Mouse (Mus musculus) spleen, adult 12 weeks (tissue): ENCODE measurements around the gene Epx.
"Not testable (repeated sequence)": the region's sequence is repeated elsewhere in the genome, so short reads cannot be mapped to it uniquely, and the experiment has no call there.

Experiments
- DNase-seq: peaks from one replicate; pipeline ENCODE4 v3.0.0; 2022; ENCODE audit warnings: low spot score

Epx gene

DNA sequence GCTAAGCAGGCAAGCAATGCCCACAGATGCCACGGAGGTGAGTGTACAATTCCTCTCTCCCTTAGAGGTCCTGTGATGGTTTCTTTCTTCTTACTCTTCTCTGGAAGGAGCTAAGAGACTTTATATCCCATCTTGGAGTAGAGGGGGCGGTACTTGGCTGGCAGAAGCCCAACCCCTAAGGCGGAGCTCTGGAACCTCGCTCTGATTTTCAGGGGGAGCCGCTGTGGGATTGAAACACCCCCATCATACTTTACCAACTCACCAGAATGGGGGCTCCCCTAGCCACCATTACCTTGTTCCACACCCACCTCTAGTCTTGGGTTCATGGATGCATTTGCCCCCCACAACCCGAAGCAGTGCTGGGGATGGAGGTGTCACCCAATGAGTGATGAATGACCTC is at the start of gene Epx:
TSS of gene Epx (minus strand) at position 101 of the 400 bp plus-strand sequence.
- no peak for DNase-seq

GRCm38 (mm10) chr11:87920966-87921365 is 45.6 kb upstream of the Epx start, which contains the start of gene Olfr464:
Gene Olfr464 (minus strand): TSS chr11:87920967.
- DNase-seq, result no peak

DNA sequence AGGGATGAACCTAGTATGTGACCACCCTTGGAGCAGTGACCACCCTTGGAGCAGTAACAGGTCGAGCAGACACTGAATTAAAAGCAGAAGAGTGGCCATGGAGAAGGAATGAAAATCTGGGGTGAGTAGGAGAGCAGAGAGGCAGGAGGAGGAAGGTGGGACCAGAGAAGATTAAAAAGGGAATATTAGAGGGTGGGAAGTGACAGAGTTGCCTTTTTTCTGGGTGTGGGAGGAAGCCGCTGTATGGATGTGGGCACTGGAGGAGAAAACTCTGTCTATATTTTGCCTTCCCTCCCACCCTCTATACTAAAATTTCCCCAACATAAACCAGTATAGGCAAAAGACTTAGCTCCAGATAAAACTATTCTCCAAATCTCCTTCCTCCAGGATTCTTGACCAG is 45.0 kb upstream of the Epx start:
- no peak for DNase-seq

GRCm38 (mm10) chr11:87916005-87916404 is 40.7 kb upstream of the Epx start:
- DNase-seq, result no peak

DNA sequence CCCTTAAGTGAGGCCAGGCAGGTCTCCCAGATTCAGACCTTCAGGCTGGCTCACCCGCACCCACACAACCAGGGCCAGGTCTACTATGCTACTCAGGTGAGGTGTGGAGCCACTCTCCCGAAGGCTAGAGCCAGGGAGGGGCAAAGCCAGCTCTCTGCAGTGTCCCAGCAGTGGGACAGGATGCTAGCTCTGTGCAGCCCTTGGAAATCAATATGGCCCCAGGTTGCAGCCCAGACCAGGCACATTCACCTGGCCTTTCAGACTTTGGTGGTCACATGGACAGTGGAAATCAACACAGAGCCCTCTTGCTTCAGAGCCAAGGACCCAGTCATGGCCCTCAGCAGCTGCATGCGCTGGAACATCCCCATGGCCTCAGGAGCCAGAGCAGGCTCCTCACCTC is 29.0 kb upstream of the Epx start:
- no peak for DNase-seq

GRCm38 (mm10) chr11:87897287-87897686 is 22.0 kb upstream of the Epx start, which contains the start of gene Olfr463:
Gene Olfr463 (minus strand): TSS chr11:87897387.
- DNase-seq, result no peak

DNA sequence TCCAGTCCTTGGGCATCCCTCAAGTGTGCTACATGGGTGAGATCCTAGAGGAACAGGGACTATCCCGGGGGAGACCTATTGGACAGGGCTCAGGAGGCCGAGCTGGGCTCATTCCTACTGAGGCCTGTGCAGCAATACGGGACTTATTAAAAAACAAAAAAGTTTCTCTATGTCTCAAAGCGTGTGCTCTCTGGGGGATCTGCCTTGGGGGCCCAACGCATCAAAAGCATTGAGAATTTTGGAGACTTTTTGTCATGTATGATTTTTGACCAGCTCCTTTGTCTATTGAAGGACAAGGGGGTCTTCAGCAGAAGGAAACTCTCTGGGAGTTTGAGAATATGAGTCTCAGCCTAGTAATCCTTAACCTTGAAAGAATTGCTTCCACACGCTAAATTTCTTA is 16.8 kb upstream of the Epx start, which contains the start of gene Olfr462:
TSS of gene Olfr462 (minus strand) at position 101 of the 400 bp plus-strand sequence.
- DNase-seq, result no peak

- DNase-seq, result no peak
These were observed 9.5 kb upstream of the Epx start for GRCm38 (mm10) chr11:87884856-87885255.

GRCm38 (mm10) chr11:87883493-87883892 is 8.2 kb upstream of the Epx start:
- DNase-seq, result no peak

DNA sequence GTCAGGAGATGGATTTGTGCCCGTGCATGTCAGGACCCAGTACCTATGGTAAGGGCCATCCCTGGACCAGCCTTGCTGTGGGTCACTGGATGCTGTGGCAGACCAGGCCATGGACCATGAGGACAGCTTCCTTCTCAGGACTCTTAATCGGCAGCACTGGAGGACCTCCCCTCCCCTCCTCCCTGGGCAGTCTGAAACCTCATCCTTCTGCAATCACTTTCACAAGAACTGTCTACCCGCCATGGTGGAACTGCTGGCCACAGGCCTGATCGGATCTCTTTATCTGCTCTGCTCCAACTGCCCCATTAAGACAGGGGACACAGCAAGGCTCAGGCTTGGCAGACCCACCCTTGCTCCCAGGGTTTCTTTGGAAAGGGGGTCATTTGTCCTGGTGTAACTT is 6.4 kb upstream of the Epx start:
- DNase-seq, result no peak

DNA sequence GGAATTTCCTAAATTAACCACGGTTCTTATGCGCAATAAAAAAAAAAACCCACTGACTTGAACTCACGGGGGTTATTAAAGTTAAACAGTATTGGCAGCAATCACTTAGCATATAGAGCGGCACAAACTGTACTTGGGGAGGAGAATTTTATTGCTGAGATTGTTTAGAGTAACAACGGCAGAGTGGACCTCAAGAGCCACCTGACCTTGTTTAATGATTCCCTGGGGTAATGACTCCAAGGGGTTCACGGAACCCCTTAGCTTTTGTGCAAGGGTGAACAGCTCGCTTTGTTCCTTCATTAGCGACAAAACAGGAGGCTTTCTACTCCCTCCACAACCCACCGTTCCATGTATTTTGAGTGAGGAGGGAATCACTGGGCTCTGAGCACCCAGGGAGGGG is 4.5 kb upstream of the Epx start:
- DNase-seq, result no peak

DNA sequence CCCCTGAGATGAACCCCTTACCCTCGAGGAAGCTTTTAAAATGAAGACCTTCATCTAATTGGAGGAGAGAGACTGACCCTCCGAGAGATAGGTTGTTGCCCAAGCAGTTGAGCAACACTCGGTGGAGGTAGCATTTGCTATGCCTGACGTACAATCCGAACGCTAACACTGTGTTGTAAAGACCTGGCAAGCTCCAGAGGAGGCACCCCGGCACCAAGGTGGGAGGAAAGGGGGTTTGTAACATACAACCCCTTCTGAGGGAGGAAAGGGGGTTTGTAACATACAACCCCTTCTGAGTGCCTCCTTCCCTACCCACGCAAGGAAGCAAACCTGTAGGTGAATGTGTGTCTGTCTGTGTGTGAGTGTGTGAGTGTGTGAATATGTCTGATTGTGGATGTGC is 3.6 kb downstream of the Epx start:
- DNase-seq, result no peak

DNA sequence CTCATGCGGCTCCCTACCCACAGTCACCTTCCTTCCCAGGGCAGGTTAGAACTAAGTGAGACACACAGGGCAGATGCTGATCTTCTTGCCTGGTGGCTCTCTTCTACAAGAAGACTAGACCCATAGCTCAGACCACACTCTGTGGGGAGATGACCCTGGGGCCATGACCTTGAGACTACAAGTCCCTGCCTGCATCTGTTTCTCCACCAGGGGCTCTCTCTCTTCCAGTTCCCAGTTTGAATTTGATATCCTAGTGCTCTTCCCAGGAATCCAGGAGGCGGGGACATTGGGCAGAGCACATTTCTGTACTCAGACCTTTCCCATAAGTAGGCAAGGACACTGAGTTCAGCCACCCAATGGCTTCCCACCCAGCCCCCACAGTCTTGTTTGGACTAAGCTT is 5.2 kb downstream of the Epx start:
- no peak for DNase-seq

GRCm38 (mm10) chr11:87866891-87867290 is 8.4 kb downstream of the Epx start:
- not testable (repeated sequence) for DNase-seq

DNA sequence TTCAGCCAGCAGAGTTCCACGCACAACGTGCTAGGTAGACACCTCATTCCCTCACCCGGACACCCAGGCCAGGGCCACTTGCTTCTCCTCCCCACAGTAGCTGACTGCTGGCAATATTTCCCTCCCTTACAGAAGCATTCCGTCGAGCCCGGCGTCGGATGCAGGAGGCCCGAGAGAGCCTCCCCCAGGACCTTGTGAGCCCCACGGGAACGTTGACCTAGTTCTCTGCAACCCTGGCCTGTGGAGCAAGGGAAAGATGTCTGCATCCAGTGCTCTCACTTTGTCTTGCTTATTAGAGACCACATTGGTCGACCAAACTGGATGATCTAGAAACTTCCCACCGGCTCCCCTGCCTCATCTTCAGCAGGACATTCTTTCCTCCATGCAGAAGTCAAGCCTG is 12.5 kb downstream of the Epx start:
- DNase-seq, result no peak

DNA sequence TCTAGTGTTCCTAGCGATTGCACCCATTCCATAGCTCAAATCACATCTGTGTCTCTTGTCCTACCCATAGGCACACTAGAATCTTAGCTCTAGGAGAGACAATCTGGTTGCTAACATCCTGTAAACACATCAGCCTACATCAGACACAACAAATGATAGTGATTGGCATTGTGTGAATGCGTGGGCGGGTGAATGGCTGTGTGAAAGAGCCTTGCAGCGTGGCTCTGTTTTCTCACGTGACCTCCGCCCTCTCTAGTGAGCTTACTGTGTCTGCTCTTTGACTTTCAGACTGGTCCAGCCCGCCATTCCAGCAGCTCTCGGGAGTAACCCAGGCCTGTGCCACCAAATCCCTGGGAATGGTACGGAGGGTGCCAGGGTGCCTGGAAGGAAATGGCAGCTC is 14.9 kb downstream of the Epx start:
- no peak for DNase-seq

- DNase-seq, result no peak
These were observed 16.1 kb downstream of the Epx start for GRCm38 (mm10) chr11:87859273-87859672.

DNA sequence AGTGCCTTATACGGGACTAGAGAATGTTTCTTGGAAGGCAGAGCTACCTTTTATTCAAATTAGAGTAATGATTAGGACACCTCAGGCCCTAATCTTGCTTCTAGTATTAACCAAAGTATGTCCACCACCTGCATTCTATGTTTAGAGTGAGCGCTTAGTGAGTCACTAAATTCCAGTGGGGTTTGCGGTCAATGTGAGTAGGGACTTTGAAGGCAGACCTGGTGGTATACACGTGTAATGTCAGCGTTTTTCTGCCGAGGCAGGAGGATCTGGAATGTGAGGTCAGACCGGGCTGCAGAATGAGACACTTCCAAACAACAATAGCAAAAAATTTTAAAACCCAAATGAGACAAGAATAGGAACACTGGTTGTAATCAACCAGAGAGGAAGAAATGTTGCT is 20.8 kb downstream of the Epx start:
- no peak for DNase-seq

GRCm38 (mm10) chr11:87853597-87853954 is 21.8 kb downstream of the Epx start:
- DNase-seq, result no peak

DNA sequence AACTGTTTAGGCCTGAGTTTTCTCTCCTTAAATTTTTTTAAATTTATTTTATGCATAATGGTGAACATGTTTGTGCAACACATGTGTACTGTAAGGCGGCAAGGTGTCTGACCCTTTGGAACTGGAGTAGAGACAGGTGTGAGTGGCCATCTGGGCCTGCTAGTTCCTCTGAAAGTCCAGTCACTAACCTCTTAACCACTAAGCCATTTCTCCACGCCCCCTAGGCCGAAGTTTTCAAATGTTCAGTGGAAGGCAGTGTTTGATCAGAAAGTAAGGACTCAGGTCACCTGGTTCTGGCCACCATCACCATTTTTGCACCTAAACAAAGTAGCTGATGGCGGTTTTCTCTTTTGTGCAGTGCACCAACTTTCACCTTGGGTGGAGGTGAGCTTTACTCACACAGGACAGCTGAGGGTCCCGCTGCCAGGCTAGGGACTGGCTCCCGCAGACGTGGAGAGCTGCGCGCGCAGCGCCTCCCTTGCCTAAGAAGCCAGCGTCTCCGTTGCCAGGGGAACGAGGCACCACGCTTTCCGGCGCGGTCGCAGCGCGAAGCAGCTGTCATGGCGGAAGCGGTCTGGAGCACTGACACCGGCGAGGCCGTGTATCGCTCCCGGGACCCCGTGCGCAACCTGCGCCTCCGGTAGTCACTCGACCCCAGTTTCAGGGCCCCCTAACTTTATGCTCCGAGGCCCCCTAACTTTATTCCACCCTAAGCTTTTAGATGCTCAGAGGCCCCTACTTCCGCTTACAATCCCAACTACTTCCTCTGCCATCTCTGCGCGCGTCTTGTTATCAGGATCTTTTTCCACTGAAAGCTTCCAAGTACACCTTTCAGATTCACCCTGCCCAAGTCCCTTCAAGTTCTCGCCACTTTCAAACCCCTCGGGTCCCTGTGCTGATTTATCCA is 22.4 kb downstream of the Epx start, which contains the start of gene Mks1:
TSS of gene Mks1 (plus strand) at position 526 of the 907 bp plus-strand sequence.
- peak; percentile 70 for DNase-seq

DNA sequence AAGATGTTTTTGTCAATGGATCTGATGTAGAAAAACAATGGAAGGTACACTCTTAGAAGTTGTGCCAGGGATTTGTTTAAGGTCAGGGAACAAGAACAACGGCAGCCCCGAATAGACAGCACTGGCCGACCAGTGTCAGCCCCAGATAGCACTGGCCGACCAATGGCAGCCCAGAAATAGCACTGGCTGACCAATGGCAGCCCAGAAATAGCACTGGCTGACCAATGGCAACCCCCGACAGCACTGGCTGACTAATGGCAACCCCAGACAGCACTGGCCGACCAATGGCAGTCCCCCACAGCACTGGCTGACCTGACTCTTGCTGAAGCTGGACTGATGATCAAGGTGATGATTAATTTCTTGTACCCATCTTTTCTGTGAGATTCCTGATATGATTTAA is 27.5 kb downstream of the Epx start:
- no peak for DNase-seq

DNA sequence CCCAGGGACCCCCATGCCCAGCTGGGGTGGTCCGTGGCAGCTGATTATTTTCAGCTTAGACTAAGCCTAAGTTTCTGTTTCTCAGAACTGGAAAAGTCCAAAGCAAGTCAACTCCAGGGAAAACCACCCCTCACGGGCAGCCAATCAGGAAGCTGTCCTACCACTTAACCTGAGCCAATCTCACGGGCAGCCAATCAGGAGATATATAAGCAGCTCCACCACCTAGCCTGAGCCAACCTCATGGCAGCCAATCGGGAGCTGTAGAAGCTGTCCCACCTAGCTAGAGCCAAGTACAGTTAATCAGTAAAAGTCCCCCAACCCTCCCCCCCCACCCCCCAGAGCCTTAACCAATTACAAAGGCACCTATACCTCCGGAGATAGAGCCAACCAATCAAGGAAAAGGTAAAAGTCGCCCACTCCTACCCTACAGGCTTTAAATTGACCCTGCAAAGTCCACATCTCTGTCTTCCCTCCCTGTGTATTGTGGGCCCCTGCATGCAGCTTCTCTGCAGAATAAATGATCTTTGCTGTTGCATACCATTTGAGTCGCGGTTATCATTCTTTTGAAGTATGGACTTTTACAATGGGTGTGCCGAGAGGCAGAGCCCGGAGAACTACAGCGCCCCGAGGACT is 28.3 kb downstream of the Epx start:
- no peak for DNase-seq

GRCm38 (mm10) chr11:87841436-87841835 is 33.9 kb downstream of the Epx start:
- DNase-seq, result no peak
